Mouse (Mus musculus) cerebellum, adult 2 months (tissue): ENCODE measurements around the gene Rps6ka5. TPM values are rescaled to one million over a fixed set of nuclear protein-coding genes. Genes with fewer than 3 reads are reported as not detected.

Experiments used
- DNase-seq, 2 experiments: peaks; one replicate each; pipeline ENCODE4 v3.0.0; 2021
- H3K27ac ChIP-seq: fragments of 200-500 bp; 2 replicates; pipeline ENCODE4 v1.5.1; 2012; ENCODE audit warnings: low read length, control low read depth, inconsistent platforms; ENCODE audit not compliant: insufficient read depth
- H3K27me3 ChIP-seq: fragments of 200-500 bp; 2 replicates; pipeline ENCODE4 v1.6.1; 2012; ENCODE audit warnings: inconsistent platforms, mild to moderate bottlenecking, low read length, moderate library complexity; ENCODE audit not compliant: control insufficient read depth, insufficient read depth
- H3K4me1 ChIP-seq: fragments of 200-500 bp; 2 replicates; pipeline ENCODE4 v1.6.1; 2011; ENCODE audit warnings: low read length; ENCODE audit not compliant: control insufficient read depth, insufficient read depth
- H3K4me3 ChIP-seq: fragments of 200-500 bp; replicated peaks from 2 replicates; pipeline ENCODE3; 2011; ENCODE audit warnings: mild to moderate bottlenecking, low read depth, low read length, control low read depth; ENCODE audit not compliant: insufficient read depth
- CTCF ChIP-seq: fragments of 200-500 bp; IDR thresholded peaks from 2 replicates; pipeline ENCODE4 v1.5.1; 2011; ENCODE audit warnings: low read depth, mild to moderate bottlenecking, control low read depth, low read length, moderate library complexity, borderline replicate concordance; ENCODE audit not compliant: insufficient read depth
- POLR2A ChIP-seq: fragments of 200-500 bp; IDR thresholded peaks from 2 replicates; pipeline ENCODE4 v1.6.1; 2011; ENCODE audit warnings: low read length, control low read depth, borderline replicate concordance; ENCODE audit not compliant: insufficient read depth
- WGBS: fragments of 180-500 bp; shearing (Covaris S2); methylation state at CpG from one replicate; pipeline ENCODE4 v1.1.7; 2018; 5-methylcytosine and 5-hydroxymethylcytosine counted together
- polyA plus RNA-seq: library from polyadenylated mRNA; depleted of rRNA; stranded (reverse); fragments of >200 nt; gene quantifications from 2 replicates; pipeline ENCODE4 v1.2.3, GENCODE M21; 2012

Gene Rps6ka5
- polyA plus RNA-seq, 1 experiment: 22.9 TPM

- Histone ChIP-seq H3K4me3 (no peak overlapping the region), H3K27me3 (no peaks in the 10 kb centered on the region), H3K4me1 (no peaks in the 10 kb centered on the region), H3K27ac (no peak overlapping the region)
- DNase-seq: no peak
- TF ChIP-seq CTCF: no peak
- no peak for TF ChIP-seq POLR2A
- WGBS: 81% methylated on average over 6 of the region's 6 CpGs
These were observed 183.2 kb downstream of the Rps6ka5 start for GRCm38 (mm10) chr12:100543437-100544193.

GRCm38 (mm10) chr12:100542494-100542893, 184.3 kb downstream of the Rps6ka5 start:
- DNase-seq: no peak
- H3K4me1 ChIP-seq: no peaks in the 10 kb centered on the region
- TF ChIP-seq POLR2A (no peak), CTCF (no peak)
- 91% methylated on average over 6 of the region's 6 CpGs for WGBS
- no peak overlapping the region for H3K4me3 ChIP-seq
- H3K27me3 ChIP-seq: no peaks in the 10 kb centered on the region
- H3K27ac ChIP-seq: no peak overlapping the region

GRCm38 (mm10) chr12:100542076-100542475, 184.7 kb downstream of the Rps6ka5 start:
- TF ChIP-seq POLR2A (no peak), CTCF (no peak)
- Histone ChIP-seq H3K4me1 (no peaks in the 10 kb centered on the region), H3K4me3 (no peak overlapping the region), H3K27ac (no peak overlapping the region), H3K27me3 (no peaks in the 10 kb centered on the region)
- 60% methylated on average over 3 of the region's 3 CpGs for WGBS
- no peak for DNase-seq

GRCm38 (mm10) chr12:100539158-100539714, 187.5 kb downstream of the Rps6ka5 start:
- Histone ChIP-seq H3K27ac (no peak overlapping the region), H3K4me1 (no peaks in the 10 kb centered on the region), H3K4me3 (no peak overlapping the region), H3K27me3 (no peaks in the 10 kb centered on the region)
- no peak for DNase-seq
- TF ChIP-seq CTCF: no peak
- no peak for TF ChIP-seq POLR2A
- 73% methylated on average over 9 of the region's 9 CpGs for WGBS

GRCm38 (mm10) chr12:100538445-100539157, 188.2 kb downstream of the Rps6ka5 start:
- Histone ChIP-seq H3K4me3 (no peak overlapping the region), H3K27ac (no peak overlapping the region), H3K4me1 (no peaks in the 10 kb centered on the region), H3K27me3 (no peaks in the 10 kb centered on the region; the same call in 1 of the 2 replicates)
- TF ChIP-seq POLR2A (no peak), CTCF (no peak)
- 65% methylated on average over 7 of the region's 7 CpGs for WGBS
- no peak for DNase-seq

GRCm38 (mm10) chr12:100537091-100537490, 189.7 kb downstream of the Rps6ka5 start:
- 91% methylated on average over 11 of the region's 11 CpGs for WGBS
- Histone ChIP-seq H3K4me1 (no peaks in the 10 kb centered on the region), H3K27ac (no peak overlapping the region), H3K4me3 (no peak overlapping the region), H3K27me3 (no peaks in the 10 kb centered on the region; the same call in 1 of the 2 replicates)
- TF ChIP-seq POLR2A: no peak
- TF ChIP-seq CTCF: no peak
- DNase-seq: no peak

- TF ChIP-seq CTCF (no peak), POLR2A (no peak)
- Histone ChIP-seq H3K27ac (no peak overlapping the region), H3K4me3 (no peak overlapping the region), H3K27me3 (no peaks in the 10 kb centered on the region; the same call in 1 of the 2 replicates), H3K4me1 (no peaks in the 10 kb centered on the region)
- WGBS: 79% methylated on average over 12 of the region's 12 CpGs
- no peak for DNase-seq
These were observed 191.8 kb downstream of the Rps6ka5 start for GRCm38 (mm10) chr12:100535028-100535427.

GRCm38 (mm10) chr12:100534028-100534427, 192.8 kb downstream of the Rps6ka5 start:
- Histone ChIP-seq H3K27me3 (no peaks in the 10 kb centered on the region; the same call in 1 of the 2 replicates), H3K4me1 (no peaks in the 10 kb centered on the region), H3K4me3 (no peak overlapping the region), H3K27ac (peak overlapping the region; percentile 77; the same call in 1 of the 2 replicates)
- no peak for TF ChIP-seq CTCF
- WGBS: 55% methylated on average over 3 of the region's 3 CpGs
- DNase-seq: no peak
